Mouse (Mus musculus) hindlimb bud, embryonic 11.5 days (tissue): ENCODE data around the gene Rimbp2.
"Not testable (repeated sequence)": the region's sequence is repeated elsewhere in the genome, so short reads cannot be mapped to it uniquely, and the experiment has no call there.

Experiments used
- DNase-seq: peaks from one replicate; pipeline ENCODE4 v3.0.0-alpha.2; 2012; ENCODE audit warnings: low read depth, low spot score; ENCODE audit errors: extremely low spot score

Gene Rimbp2

GRCm38 (mm10) chr5:128761118-128761517 is 192.2 kb downstream of the Rimbp2 start:
- no peak for DNase-seq

- DNase-seq = no peak
These were observed 207.0 kb downstream of the Rimbp2 start for GRCm38 (mm10) chr5:128746261-128746660.

GRCm38 (mm10) chr5:128745206-128745605 is 208.1 kb downstream of the Rimbp2 start:
- DNase-seq = no peak

DNA sequence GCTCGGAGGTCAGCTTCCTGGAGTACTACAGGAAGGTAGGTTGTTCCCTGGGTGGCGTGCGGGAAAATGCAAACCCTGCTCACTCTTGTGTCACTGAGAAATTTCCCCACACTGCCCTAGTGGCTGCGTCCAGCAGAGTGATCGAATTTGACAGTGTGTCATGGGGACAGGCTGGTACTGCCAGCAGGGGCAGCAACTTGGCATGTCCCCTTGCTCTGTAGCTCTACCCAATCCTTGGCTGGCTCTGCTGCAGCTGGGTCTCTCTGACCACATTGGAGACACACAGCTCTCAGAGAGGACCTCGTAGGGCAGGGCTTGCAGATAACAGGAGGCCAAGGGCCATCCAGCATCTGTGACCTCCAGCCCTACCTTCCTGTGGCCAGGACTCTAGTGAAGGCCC is 208.9 kb downstream of the Rimbp2 start:
- DNase-seq = no peak

DNA sequence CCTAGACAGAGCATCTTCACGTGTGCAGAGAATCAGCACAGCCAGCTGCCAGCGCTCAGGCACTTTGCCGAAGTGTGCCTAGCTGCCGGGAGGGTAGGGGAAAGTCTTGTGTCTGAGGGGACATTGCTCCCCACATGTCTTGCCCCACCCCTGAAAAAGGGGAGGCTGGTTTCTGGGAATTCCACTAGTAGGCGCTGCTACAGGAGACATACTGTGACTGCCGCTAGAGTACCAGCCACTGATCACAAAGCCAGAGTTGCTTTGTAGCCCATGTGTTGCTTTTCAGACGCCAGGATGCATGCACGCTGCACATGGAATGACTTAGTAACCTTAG is 213.5 kb downstream of the Rimbp2 start:
- no peak for DNase-seq

GRCm38 (mm10) chr5:128739168-128739837 is 214.0 kb downstream of the Rimbp2 start:
- DNase-seq = no peak

GRCm38 (mm10) chr5:128735921-128736320 is 217.4 kb downstream of the Rimbp2 start:
- no peak for DNase-seq

DNA sequence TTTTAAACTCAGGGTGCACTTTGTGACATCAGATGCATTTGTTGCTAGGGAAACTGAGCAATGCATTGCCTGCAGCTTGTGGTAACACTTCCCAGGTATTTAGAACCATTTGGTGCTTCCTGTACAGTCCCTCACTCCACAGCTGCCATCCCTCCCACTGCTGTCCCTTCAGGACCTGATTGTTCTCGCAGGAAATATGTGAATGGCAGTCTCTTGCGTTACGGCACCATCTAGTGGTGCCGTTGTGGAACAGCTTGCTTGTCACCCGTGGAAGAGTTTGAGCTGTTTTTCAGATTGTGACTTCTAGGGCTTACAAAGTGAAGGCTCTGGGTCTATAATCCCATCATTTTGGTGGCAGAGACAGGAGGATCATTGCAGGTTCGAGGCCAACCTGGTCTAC is 219.3 kb downstream of the Rimbp2 start:
- peak; percentile 90 for DNase-seq

GRCm38 (mm10) chr5:128732416-128733014 is 220.8 kb downstream of the Rimbp2 start:
- DNase-seq = no peak

DNA sequence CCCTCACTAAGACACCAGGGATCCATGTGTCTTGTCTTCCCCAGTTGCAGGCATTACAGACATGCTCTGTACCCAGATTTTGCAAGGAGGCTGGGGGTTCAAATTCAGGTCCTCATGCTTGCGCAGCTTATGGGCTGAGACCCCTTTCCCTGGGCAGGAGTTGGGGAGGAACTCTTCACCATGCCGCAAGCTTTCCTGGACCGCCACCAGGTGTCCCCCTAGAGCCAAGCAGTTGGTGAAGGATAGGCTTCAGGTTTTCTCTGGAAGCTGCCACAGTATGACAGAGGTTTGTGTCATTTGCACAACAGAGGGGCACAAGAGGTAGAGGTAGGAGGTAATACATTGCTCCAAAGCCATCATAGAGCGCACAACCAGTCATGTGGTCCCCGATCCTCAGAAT is 222.7 kb downstream of the Rimbp2 start:
- DNase-seq = no peak

DNA sequence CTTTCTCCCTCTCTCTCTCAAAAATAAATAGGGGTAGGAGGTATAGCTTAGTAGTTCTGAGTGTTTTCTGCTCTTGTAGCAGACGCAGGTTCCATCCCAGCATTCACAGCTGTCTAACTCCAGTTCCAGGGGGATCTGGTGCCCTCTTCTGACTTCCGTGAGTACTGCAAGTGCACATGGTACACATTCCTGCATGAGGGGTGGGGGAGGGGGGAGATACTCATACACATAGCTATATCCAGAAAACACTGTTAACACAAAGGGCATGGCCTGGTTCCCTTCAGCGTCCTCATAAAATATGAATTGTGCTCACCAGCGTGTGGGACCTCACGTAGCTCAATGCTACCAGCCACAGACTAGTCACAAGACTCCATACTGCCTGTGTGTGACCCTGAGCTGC is 223.9 kb downstream of the Rimbp2 start:
- no peak for DNase-seq

DNA sequence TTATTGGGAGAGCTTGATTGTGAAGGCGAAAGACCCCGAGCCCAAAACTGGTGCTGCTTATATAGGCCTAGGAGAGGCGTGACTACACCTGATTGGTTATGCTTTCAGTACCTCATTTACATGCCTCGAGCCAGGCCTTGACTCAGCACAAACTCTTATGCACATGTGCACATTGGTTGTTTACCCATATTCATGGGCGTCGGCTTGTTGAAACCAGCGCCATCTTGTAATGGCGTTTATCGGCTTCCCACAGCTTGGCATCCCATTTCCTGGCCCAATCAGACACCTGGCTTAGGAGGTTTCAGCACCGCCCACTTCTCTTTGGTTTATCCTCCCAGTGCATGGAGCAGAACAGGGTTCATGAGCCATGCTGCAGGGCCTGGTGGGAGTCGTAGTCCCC is 232.8 kb downstream of the Rimbp2 start:
- not testable (repeated sequence) for DNase-seq

GRCm38 (mm10) chr5:128715171-128715570 is 238.1 kb downstream of the Rimbp2 start:
- DNase-seq = no peak

DNA sequence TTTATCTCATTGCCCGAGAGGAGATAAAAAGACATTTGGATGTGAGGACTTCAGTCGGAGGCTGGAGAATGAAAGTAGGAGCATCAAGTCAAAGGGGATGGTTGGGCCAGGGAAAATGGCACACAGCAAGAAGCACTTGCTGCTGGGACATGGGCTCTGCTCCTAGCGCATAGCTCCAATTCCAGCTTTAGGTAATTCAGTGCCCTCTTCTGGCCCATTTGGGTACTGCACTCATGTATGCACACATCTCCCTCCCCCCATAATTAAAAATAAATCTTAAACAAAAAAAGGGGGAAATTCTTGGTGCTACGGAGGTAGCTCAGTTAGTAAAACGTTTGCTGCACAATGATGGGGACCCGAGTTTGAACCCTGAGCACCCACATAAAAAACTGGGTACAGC is 241.4 kb downstream of the Rimbp2 start:
- DNase-seq = no peak

DNA sequence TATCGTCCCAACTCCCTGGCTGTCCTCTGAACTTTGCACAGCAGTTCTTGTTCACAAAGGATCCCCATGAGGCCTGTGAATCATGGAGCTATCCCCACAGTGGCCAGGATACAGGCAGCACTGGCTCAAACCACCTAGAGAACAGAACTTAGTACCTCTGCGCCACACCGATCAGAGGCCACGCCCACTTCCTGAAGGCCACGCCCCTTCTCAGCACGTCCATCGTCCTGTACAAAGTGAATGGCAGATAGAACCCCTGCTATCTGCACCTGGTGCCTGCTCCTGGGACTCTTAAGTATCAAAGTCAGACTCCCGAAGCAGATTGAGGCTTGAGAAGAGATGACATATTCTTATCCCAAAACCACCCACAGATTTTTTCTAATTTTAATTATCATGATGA is 242.7 kb downstream of the Rimbp2 start:
- no peak for DNase-seq

GRCm38 (mm10) chr5:128708929-128709328 is 244.4 kb downstream of the Rimbp2 start:
- no peak for DNase-seq
